Mouse (Mus musculus): ENCODE data around the gene Bloc1s4. TPM values are rescaled to one million over a fixed set of nuclear protein-coding genes. Genes with fewer than 3 reads are reported as not detected.

The Bloc1s4 gene
- total and polyA plus RNA-seq, 3 experiments: 20.9 to 23.3 (median 21.2) TPM

DNA sequence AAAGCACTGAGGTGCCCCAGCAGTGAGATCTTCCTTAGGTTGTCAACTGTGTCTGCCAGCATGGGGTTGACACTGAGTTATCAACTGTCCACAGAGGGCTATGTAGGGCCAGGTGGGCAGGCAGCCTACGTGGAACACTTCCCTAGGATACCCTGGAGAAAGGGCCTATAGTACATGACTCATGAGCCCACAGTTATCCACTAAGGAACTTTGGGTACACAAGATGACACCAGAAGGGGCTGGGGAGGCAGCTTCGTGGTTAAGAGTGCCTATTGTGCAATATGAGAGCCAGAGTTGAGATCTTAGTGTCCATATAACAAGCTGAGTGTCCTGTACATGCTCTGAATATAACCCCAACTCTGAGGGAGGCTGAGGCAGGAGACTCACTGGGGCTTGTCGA, 21.2 kb upstream of the Bloc1s4 start:
- peaks cover 0 to 9% of the 10 kb centered on the region in 2 experiments; a peak in 3 of 4 replicates for H3K4me1 ChIP-seq (ENCODE audit: control insufficient read depth in 1 of 2, insufficient read depth in 2 of 2)
- TF ChIP-seq SMC3 (IDR thresholded peaks at IDR 0.05; ENCODE audit: low read depth, low read length) (no peak), CTCF (conservative IDR thresholded peaks at IDR 0.05 in 1 of 2, IDR thresholded peaks at IDR 0.05 in 1 of 2; ENCODE audit: low read depth in 2 of 2, low read length in 2 of 2) (no peak), KAT2A (IDR thresholded peaks at IDR 0.05; ENCODE audit: insufficient replicate concordance, low read length) (no peak), E2F4 (IDR thresholded peaks at IDR 0.05; ENCODE audit: insufficient replicate concordance, low read depth, low read length) (no peak), HCFC1 (IDR thresholded peaks at IDR 0.05; ENCODE audit: low read depth, low read length) (no peak), POLR2A (IDR thresholded peaks at IDR 0.05; ENCODE audit: low read depth, low read length) (no peak), NELFE (IDR thresholded peaks at IDR 0.05; ENCODE audit: low read depth, low read length) (no peak), ZKSCAN1 (IDR thresholded peaks at IDR 0.05; ENCODE audit: borderline replicate concordance, low read depth, low read length) (no peak), MAZ (IDR thresholded peaks at IDR 0.05; ENCODE audit: low read depth, low read length) (no peak), USF2 (conservative IDR thresholded peaks at IDR 0.05; ENCODE audit: low read depth, low read length) (no peak), SIN3A (IDR thresholded peaks at IDR 0.05; ENCODE audit: low read length) (no peak), NRF1 (IDR thresholded peaks at IDR 0.05; ENCODE audit: low read depth, low read length) (no peak), JUN (IDR thresholded peaks at IDR 0.05; ENCODE audit: insufficient read depth, low read depth, low read length) (no peak), JUND (conservative IDR thresholded peaks at IDR 0.05; ENCODE audit: low read depth, low read length) (no peak), TBP (conservative IDR thresholded peaks at IDR 0.05; ENCODE audit: low read depth, low read length) (no peak), MXI1 (IDR thresholded peaks at IDR 0.05; ENCODE audit: low read depth, low read length) (no peak), GABPA (IDR thresholded peaks at IDR 0.05; ENCODE audit: insufficient replicate concordance, low read depth, low read length) (no peak), RCOR1 (conservative IDR thresholded peaks at IDR 0.05; ENCODE audit: low read depth, low read length) (no peak), PAX5 (IDR thresholded peaks at IDR 0.05; ENCODE audit: low read length) (no peak), POLR2AphosphoS2 (IDR thresholded peaks at IDR 0.05; ENCODE audit: low read depth, low read length) (no peak)
- no peak overlapping the region for H3K4me3 ChIP-seq (replicated peaks in 1 of 3; ENCODE audit: low read depth in 2 of 3, low read length in 2 of 3, poor library complexity in 1 of 3)
- in situ Hi-C loops (cut with MboI; ENCODE audit: low pct_ligation_motif_present, low pct_unique_long_range_greater_than_20kb, low sequenced_read_pairs) (no loop called here), dilution Hi-C loops (cut with MboI; ENCODE audit: extremely low pct_ligation_motif_present, extremely low pct_unique_long_range_greater_than_20kb, low sequenced_read_pairs) (no loop called here)
- DNase-seq (ENCODE audit: extremely low read depth): no peak
- H3K9me3 ChIP-seq (replicated peaks; ENCODE audit: low read length): no peaks in the 10 kb centered on the region
- H3K27me3 ChIP-seq (replicated peaks): peaks cover 45% of the 10 kb centered on the region
- no peaks in the 10 kb centered on the region for H3K36me3 ChIP-seq (replicated peaks in 1 of 2; ENCODE audit: control insufficient read depth in 1 of 2, insufficient read depth in 1 of 2, low read length in 1 of 2)
- no peaks in the 10 kb centered on the region for H3K79me2 ChIP-seq (replicated peaks; ENCODE audit: control insufficient read depth, extremely low read depth, insufficient read depth, poor library complexity, severe bottlenecking)
- no peak overlapping the region for H3K4me2 ChIP-seq (ENCODE audit: insufficient read depth, low read depth, poor library complexity, severe bottlenecking)
- no peak overlapping the region for H3K9ac ChIP-seq (ENCODE audit: insufficient read depth, low read depth)
- H3K27ac ChIP-seq (ENCODE audit: insufficient read depth, low read depth): no peak overlapping the region

DNA sequence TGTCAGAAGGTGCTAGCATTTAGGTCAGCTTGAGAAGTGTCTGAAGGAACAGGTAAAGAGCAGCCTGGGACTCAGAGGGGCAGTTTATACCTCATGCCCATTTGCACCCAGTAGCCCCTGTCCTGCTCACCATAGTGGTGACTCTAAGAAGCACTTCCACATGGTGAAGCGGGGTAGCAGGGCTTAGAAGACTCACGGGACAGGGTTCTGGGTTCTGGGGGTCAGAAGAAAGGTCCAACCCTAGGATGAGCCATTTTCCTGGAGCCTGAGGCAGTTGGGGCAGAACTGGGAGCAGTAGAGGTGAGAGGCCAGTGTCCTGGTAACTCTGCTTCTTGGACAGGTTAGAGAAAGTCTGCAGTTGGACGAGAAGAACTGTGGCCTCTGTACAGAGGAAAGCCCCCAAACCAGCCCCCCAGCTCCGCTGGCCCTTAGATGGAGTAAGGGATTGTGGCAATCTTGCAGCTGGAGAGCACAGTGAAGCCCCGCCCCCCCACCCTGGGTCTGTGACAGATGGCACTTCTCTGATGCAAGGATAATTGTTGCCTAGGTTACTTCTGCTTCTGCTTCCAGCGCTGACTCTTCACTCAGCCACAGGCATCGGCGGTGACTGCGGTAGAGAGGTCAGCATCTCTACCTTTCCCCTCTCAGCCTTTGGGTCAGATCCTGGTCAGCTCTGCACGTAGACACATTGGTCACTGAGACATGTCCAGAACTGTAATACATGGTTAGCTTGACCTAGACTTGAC, 18.7 kb upstream of the Bloc1s4 start:
- H3K27ac ChIP-seq (ENCODE audit: insufficient read depth, low read depth): no peak overlapping the region
- H3K9ac ChIP-seq (ENCODE audit: insufficient read depth, low read depth): no peak overlapping the region
- dilution Hi-C loops (cut with MboI; ENCODE audit: extremely low pct_ligation_motif_present, extremely low pct_unique_long_range_greater_than_20kb, low sequenced_read_pairs): no loop called here
- in situ Hi-C loops (cut with MboI; ENCODE audit: low pct_ligation_motif_present, low pct_unique_long_range_greater_than_20kb, low sequenced_read_pairs): no loop called here
- no peaks in the 10 kb centered on the region for H3K79me2 ChIP-seq (replicated peaks; ENCODE audit: control insufficient read depth, extremely low read depth, insufficient read depth, poor library complexity, severe bottlenecking)
- no peak overlapping the region for H3K4me3 ChIP-seq (replicated peaks in 1 of 3; ENCODE audit: low read depth in 2 of 3, low read length in 2 of 3, poor library complexity in 1 of 3)
- H3K4me1 ChIP-seq (ENCODE audit: control insufficient read depth in 1 of 2, insufficient read depth in 2 of 2): peaks cover 0 to 12% of the 10 kb centered on the region in 2 experiments; a peak in 3 of 4 replicates
- H3K36me3 ChIP-seq (replicated peaks in 1 of 2; ENCODE audit: control insufficient read depth in 1 of 2, insufficient read depth in 1 of 2, low read length in 1 of 2): no peaks in the 10 kb centered on the region
- H3K27me3 ChIP-seq (replicated peaks): peaks cover 52% of the 10 kb centered on the region
- H3K9me3 ChIP-seq (replicated peaks; ENCODE audit: low read length): peaks cover 18% of the 10 kb centered on the region
- TF ChIP-seq SIN3A (IDR thresholded peaks at IDR 0.05; ENCODE audit: low read length) (no peak), MYC (IDR thresholded peaks at IDR 0.05; ENCODE audit: low read depth, low read length) (no peak)
- DNase-seq (ENCODE audit: extremely low read depth): peak; percentile 29
- peak overlapping the region; percentile 26; the same call in 1 of the 2 replicates for H3K4me2 ChIP-seq (ENCODE audit: insufficient read depth, low read depth, poor library complexity, severe bottlenecking)
